24 mouse cellular contexts compared by ENCODE assay signal in the genomic region with DNA sequence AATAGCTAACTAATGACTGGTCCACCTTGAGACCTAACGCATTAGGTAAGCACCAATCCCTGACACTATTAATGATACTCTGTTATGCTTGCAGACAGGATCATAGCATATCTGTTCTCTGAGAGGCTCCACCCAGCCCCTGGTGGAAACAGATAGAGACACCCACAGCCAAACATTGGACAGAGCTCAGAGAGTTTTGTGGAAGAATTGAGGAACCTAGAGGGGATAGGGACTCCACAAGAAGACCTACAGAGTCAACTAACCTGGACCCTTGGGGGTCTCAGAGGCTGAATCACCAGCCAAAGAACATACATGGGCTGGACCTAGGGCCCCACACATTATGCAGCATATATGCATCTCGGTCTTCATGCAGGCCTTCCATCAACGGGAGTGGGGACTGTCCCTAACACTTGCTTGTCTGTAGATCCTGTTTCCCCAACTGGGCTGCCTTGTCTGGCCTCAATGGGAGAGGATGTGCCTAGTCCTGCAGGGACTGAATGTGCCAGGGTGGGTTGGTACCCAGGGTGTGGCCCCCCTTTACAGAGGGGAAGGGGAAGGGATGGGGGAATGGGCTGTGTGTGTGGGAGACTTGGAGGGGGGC. TPM values are rescaled to one million over a fixed set of nuclear protein-coding genes. Genes with fewer than 3 reads are reported as not detected.
DNase-seq lines count a peak whose midpoint lies in the region; ATAC-seq and TF ChIP-seq lines count a peak whose summit lies in the region.
"Had no signal": no experiment of that assay in that cellular context is flagged by ENCODE, and none has a peak within 500 bp of the region (broad histone marks: within the 10 kb centered on the region; RNA-seq: fewer than 3 reads in every experiment).

No protein-coding gene starts in this region.

- 61% methylated on average over 3 of the region's 3 CpGs for WGBS in liver, embryonic 12.5 days (ENCODE audit: insufficient replicate concordance)

- H3K4me2 ChIP-seq in liver, embryonic 12.5 days, result peak overlapping the region; percentile 59
- H3K4me2 ChIP-seq: heart, embryonic 12.5 days; hindbrain, embryonic 12.5 days had no signal

- no peak for TF ChIP-seq POLR2A in MEL (IDR thresholded peaks at IDR 0.05; ENCODE audit: control insufficient read depth in 1 of 2, insufficient read depth in 1 of 2, low read depth in 1 of 2, low read length in 2 of 2, poor library complexity in 1 of 2)

- H3K9me3 ChIP-seq in MEL (replicated peaks; ENCODE audit: insufficient read depth, low read length), result no peaks in the 10 kb centered on the region
- H3K9me3 ChIP-seq in liver, embryonic 12.5 days (replicated peaks), result no peaks in the 10 kb centered on the region
- H3K9me3 ChIP-seq: heart, embryonic 12.5 days; hindbrain, embryonic 12.5 days; limb, embryonic 10.5 days; megakaryocyte, embryonic 14.5 days had no signal

- peaks cover 0 to 31% of the 10 kb centered on the region in 2 experiments; a peak in 2 of 4 replicates for H3K36me3 ChIP-seq in MEL (ENCODE audit: control insufficient read depth in 1 of 2, insufficient read depth in 2 of 2, low read length in 2 of 2)
- H3K36me3 ChIP-seq in liver, embryonic 12.5 days, result no peaks in the 10 kb centered on the region
- H3K36me3 ChIP-seq: heart, embryonic 12.5 days; hindbrain, embryonic 12.5 days; limb, embryonic 10.5 days had no signal

- peak; percentile 88 for TF ChIP-seq EP300 in MEL (IDR thresholded peaks at IDR 0.05; ENCODE audit: low read depth in 1 of 2, low read length in 2 of 2)

- H3K4me3 ChIP-seq in MEL (ENCODE audit: control insufficient read depth in 1 of 2, insufficient read depth in 1 of 2, low read depth in 2 of 2, low read length in 2 of 2), result no peak overlapping the region
- H3K4me3 ChIP-seq in liver, embryonic 12.5 days, result no peak overlapping the region
- H3K4me3 ChIP-seq: gastrocnemius, adult 2 months; heart, embryonic 12.5 days; hindbrain, embryonic 12.5 days; limb, embryonic 10.5 days; megakaryocyte, embryonic 14.5 days had no signal

- intact Hi-C loops in left cerebral cortex, postnatal 4 days (cut with DNase I), result no loop called here
- intact Hi-C loops in left cerebral cortex, postnatal 36 days (cut with DNase I), result no loop called here

- no peaks in the 10 kb centered on the region for H3K27me3 ChIP-seq in MEL (ENCODE audit: control insufficient read depth in 1 of 2, insufficient read depth in 2 of 2, low read length in 2 of 2)
- H3K27me3 ChIP-seq in liver, embryonic 12.5 days (replicated peaks), result 0 out of 2 replicates have a peak, but pooled peaks cover 2% of the 10 kb centered on the region
- H3K27me3 ChIP-seq: CH12.LX; heart, embryonic 12.5 days had no signal

- DNase-seq in MEL (ENCODE audit: low read depth, low spot score), result peak; percentile 89
- DNase-seq in c-Kit-positive CD71-positive TER-119-negative erythroid progenitor cells, embryonic 14.5 days (ENCODE audit: low read depth), result peak; percentile 50
- no peak for DNase-seq in urinary bladder, postnatal 36 days (ENCODE audit: low spot score in 2 of 2)
- no peak for DNase-seq in left cerebral cortex, postnatal 4 days
- DNase-seq in left cerebral cortex, postnatal 36 days (ENCODE audit: low spot score in 2 of 2), result no peak
- DNase-seq: adrenal gland, adult 2 months; cerebellum, adult 11 months; cerebellum, postnatal 10 days; gastrocnemius, adult 2 months; heart, adult 11 months; heart, postnatal 14 days; kidney, adult 8-10 months; kidney, postnatal 25 days; lung, adult 18-20 months; lung, postnatal 14 days; retina, postnatal 1 day; right cerebral cortex, postnatal 4 days had no signal

- H3K27ac ChIP-seq in MEL (ENCODE audit: control insufficient read depth, low read depth, low read length), result peak overlapping the region; percentile 39
- peak overlapping the region; percentile 93 for H3K27ac ChIP-seq in liver, embryonic 12.5 days
- H3K27ac ChIP-seq: gastrocnemius, adult 2 months; hindbrain, embryonic 12.5 days; limb, embryonic 10.5 days had no signal

- peaks cover 21 to 34% of the 10 kb centered on the region in 2 experiments for H3K4me1 ChIP-seq in MEL (ENCODE audit: control insufficient read depth in 1 of 2, insufficient read depth in 2 of 2, low read length in 2 of 2)
- H3K4me1 ChIP-seq in liver, embryonic 12.5 days, result peaks cover 38% of the 10 kb centered on the region
- H3K4me1 ChIP-seq: heart, embryonic 12.5 days; hindbrain, embryonic 12.5 days; limb, embryonic 10.5 days; megakaryocyte, embryonic 14.5 days had no signal

- TF ChIP-seq RAD21 in MEL (IDR thresholded peaks at IDR 0.05; ENCODE audit: low read depth, low read length), result no peak

- no peak for TF ChIP-seq CTCF in MEL (IDR thresholded peaks at IDR 0.05 in 2 of 3, conservative IDR thresholded peaks at IDR 0.05 in 1 of 3; ENCODE audit: control insufficient read depth in 1 of 3, insufficient read depth in 1 of 3, low read depth in 2 of 3, low read length in 3 of 3, poor library complexity in 1 of 3, severe bottlenecking in 1 of 3)

- no peak overlapping the region for H3K9ac ChIP-seq in MEL (ENCODE audit: control insufficient read depth, low read depth, low read length, poor library complexity, severe bottlenecking)
- H3K9ac ChIP-seq in liver, embryonic 12.5 days, result peak overlapping the region; percentile 50
- H3K9ac ChIP-seq: heart, embryonic 12.5 days; hindbrain, embryonic 12.5 days had no signal

- peak; percentile 98 for ATAC-seq in liver, embryonic 12.5 days
- ATAC-seq in megakaryocyte-erythroid progenitor cell, adult 5-6 weeks (replicated peaks; ENCODE audit: low FRiP score, low TSS enrichment, poor library complexity, severe bottlenecking), result peak; percentile 91

- no peaks in the 10 kb centered on the region for H3K79me2 ChIP-seq in MEL (ENCODE audit: control insufficient read depth, insufficient read depth, low read length, poor library complexity)

TF ChIP-seq in MEL, 35 proteins besides CTCF, POLR2A, EP300 and RAD21:
- TF ChIP-seq UBTF (IDR thresholded peaks at IDR 0.05; ENCODE audit: borderline replicate concordance, insufficient read depth, low read depth, low read length) (no peak), ETS1 (IDR thresholded peaks at IDR 0.05; ENCODE audit: low read depth, low read length) (peak; percentile 40; the same call in 1 of the 2 replicates), TBP (IDR thresholded peaks at IDR 0.05; ENCODE audit: low read depth, low read length) (peak; percentile 41; the same call in 1 of the 2 replicates), GATA1 (IDR thresholded peaks at IDR 0.05; ENCODE audit: low read depth, low read length) (peak; percentile 84), TCF12 (IDR thresholded peaks at IDR 0.05; ENCODE audit: low read depth, low read length) (peak; percentile 88), RCOR1 (IDR thresholded peaks at IDR 0.05; ENCODE audit: low read depth, low read length) (peak; percentile 67; the same call in 1 of the 2 replicates), MAZ (IDR thresholded peaks at IDR 0.05; ENCODE audit: low read depth, low read length) (no peak), ZNF384 (IDR thresholded peaks at IDR 0.05; ENCODE audit: low read depth, low read length) (no peak), TAL1 (IDR thresholded peaks at IDR 0.05; ENCODE audit: low read length) (peak; percentile 68)

RNA-seq across cellular contexts. Expression of a gene that starts 15.1 kb away (rescaled TPM):
- total RNA-seq in MEL (2012; rRNA removed), result 15.1 and 16.3 TPM in 2 replicates
- polyA plus RNA-seq in MEL (2012; ENCODE audit: insufficient read depth in 1 of 2, insufficient read length in 2 of 2, low read depth in 1 of 2, low replicate concordance in 2 of 2, missing spikeins in 1 of 2), result 10 to 100 TPM; 23.6 to 62.1 TPM
- 22.5 and 24.6 TPM in 2 replicates for polyA plus RNA-seq in liver, embryonic 12.5 days (2016; fragmentation: Nextera tagmentation; extraction: Ambion mirVana)
- total RNA-seq in megakaryocyte-erythroid progenitor cell, adult 5-6 weeks (2014; fragmentation: Nextera tagmentation), result 72.0 and 76.0 TPM in 2 replicates
- 33.1 and 44.6 TPM in 2 replicates for total RNA-seq in megakaryocyte-erythroid progenitor cell, adult 5-6 weeks (2017)
- 1 to 10 TPM; 4.5 to 5.0 TPM for total RNA-seq in left cerebral cortex, postnatal 4 days (2021)
- total RNA-seq in left cerebral cortex, postnatal 36 days (2021), result 1 to 10 TPM; 2.4 to 3.3 TPM

Comparison
In these comparisons a context has a peak if more than half of its experiments do, and no peak if none do; other contexts are left out.
1. DNase-seq: peak in MEL (single experiment) and c-Kit-positive CD71-positive TER-119-negative erythroid progenitor cells, embryonic 14.5 days (single experiment); none in urinary bladder, postnatal 36 days (0 of 2), left cerebral cortex, postnatal 4 days (single experiment) and left cerebral cortex, postnatal 36 days (0 of 2).